1 mouse cellular context compared by ENCODE assay signal in genomic region chr3:20018076-20018475, GRCm38 (mm10).
A peak's percentile ranks its signal among the peaks of the same experiment; 100 is the strongest.
TF ChIP-seq lines count a peak whose summit lies in the region.

No protein-coding gene starts in this region.

TF ChIP-seq in MEL, 35 proteins besides CTCF, POLR2A, EP300 and RAD21:
- TF ChIP-seq ZNF384 (IDR thresholded peaks at IDR 0.05; ENCODE audit: low read depth, low read length) (no peak), KAT2A (conservative IDR thresholded peaks at IDR 0.05; ENCODE audit: low read depth, low read length) (no peak), TCF12 (IDR thresholded peaks at IDR 0.05; ENCODE audit: low read depth, low read length) (peak; percentile 34; the same call in 1 of the 2 replicates), JUND (IDR thresholded peaks at IDR 0.05; ENCODE audit: low read depth, low read length) (no peak), POLR2AphosphoS5 (IDR thresholded peaks at IDR 0.05; ENCODE audit: borderline replicate concordance, low read depth, low read length) (no peak), MEF2A (IDR thresholded peaks at IDR 0.05; ENCODE audit: extremely low read depth, insufficient replicate concordance, low read depth, low read length, poor library complexity, severe bottlenecking) (no peak), GATA1 (IDR thresholded peaks at IDR 0.05; ENCODE audit: low read depth, low read length) (peak; percentile 61), TAL1 (IDR thresholded peaks at IDR 0.05; ENCODE audit: low read length) (no peak), UBTF (IDR thresholded peaks at IDR 0.05; ENCODE audit: borderline replicate concordance, insufficient read depth, low read depth, low read length) (no peak), CHD2 (IDR thresholded peaks at IDR 0.05; ENCODE audit: low read length) (no peak), ZKSCAN1 (IDR thresholded peaks at IDR 0.05; ENCODE audit: low read depth, low read length) (no peak), MXI1 (IDR thresholded peaks at IDR 0.05; ENCODE audit: low read depth, low read length) (peak; percentile 37; the same call in 1 of the 2 replicates), SMC3 (IDR thresholded peaks at IDR 0.05; ENCODE audit: low read depth, low read length) (no peak), GABPA (IDR thresholded peaks at IDR 0.05; ENCODE audit: low read depth, low read length) (no peak), BHLHE40 (IDR thresholded peaks at IDR 0.05; ENCODE audit: borderline replicate concordance, low read depth, low read length) (no peak), ZMIZ1 (IDR thresholded peaks at IDR 0.05; ENCODE audit: low read depth, low read length) (no peak), CHD1 (IDR thresholded peaks at IDR 0.05; ENCODE audit: low read depth, low read length) (no peak), MYB (IDR thresholded peaks at IDR 0.05; ENCODE audit: low read depth, low read length) (no peak), MAZ (IDR thresholded peaks at IDR 0.05; ENCODE audit: low read depth, low read length) (no peak), MYC (IDR thresholded peaks at IDR 0.05; ENCODE audit: low read depth, low read length) (no peak), USF1 (IDR thresholded peaks at IDR 0.05; ENCODE audit: low read depth, low read length) (no peak), MAFK (IDR thresholded peaks at IDR 0.05; ENCODE audit: borderline replicate concordance, low read depth, low read length) (no peak), USF2 (IDR thresholded peaks at IDR 0.05; ENCODE audit: borderline replicate concordance in 1 of 2, insufficient read depth in 1 of 2, low read depth in 1 of 2, low read length in 2 of 2) (no peak), TBP (IDR thresholded peaks at IDR 0.05; ENCODE audit: low read depth, low read length) (no peak), SIN3A (IDR thresholded peaks at IDR 0.05; ENCODE audit: low read length) (peak; percentile 24; the same call in 1 of the 2 replicates), HCFC1 (IDR thresholded peaks at IDR 0.05; ENCODE audit: low read depth, low read length) (no peak), ETS1 (IDR thresholded peaks at IDR 0.05; ENCODE audit: low read depth, low read length) (peak; percentile 38), RCOR1 (IDR thresholded peaks at IDR 0.05; ENCODE audit: low read depth, low read length) (peak; percentile 80; the same call in 1 of the 2 replicates), ZC3H11A (IDR thresholded peaks at IDR 0.05; ENCODE audit: low read depth, low read length) (no peak), MAX (IDR thresholded peaks at IDR 0.05; ENCODE audit: low read length) (no peak), POLR2AphosphoS2 (IDR thresholded peaks at IDR 0.05; ENCODE audit: low read length) (no peak), E2F4 (IDR thresholded peaks at IDR 0.05; ENCODE audit: borderline replicate concordance, low read depth, low read length) (no peak), NRF1 (IDR thresholded peaks at IDR 0.05; ENCODE audit: insufficient read depth, low read depth, low read length, poor library complexity, severe bottlenecking) (no peak), NELFE (IDR thresholded peaks at IDR 0.05; ENCODE audit: low read depth, low read length) (no peak)
TF ChIP-seq in MEL: peak in this region for 6.
